Mouse (Mus musculus) liver, adult (tissue): ENCODE data around the gene Cdk11b.

Source experiments
- GATA4 ChIP-seq: IDR thresholded peaks from 2 replicates; pipeline ENCODE4 v1.6.1; 2014; ENCODE audit warnings: mild to moderate bottlenecking, low read length; ENCODE audit not compliant: insufficient replicate concordance

The Cdk11b gene

DNA sequence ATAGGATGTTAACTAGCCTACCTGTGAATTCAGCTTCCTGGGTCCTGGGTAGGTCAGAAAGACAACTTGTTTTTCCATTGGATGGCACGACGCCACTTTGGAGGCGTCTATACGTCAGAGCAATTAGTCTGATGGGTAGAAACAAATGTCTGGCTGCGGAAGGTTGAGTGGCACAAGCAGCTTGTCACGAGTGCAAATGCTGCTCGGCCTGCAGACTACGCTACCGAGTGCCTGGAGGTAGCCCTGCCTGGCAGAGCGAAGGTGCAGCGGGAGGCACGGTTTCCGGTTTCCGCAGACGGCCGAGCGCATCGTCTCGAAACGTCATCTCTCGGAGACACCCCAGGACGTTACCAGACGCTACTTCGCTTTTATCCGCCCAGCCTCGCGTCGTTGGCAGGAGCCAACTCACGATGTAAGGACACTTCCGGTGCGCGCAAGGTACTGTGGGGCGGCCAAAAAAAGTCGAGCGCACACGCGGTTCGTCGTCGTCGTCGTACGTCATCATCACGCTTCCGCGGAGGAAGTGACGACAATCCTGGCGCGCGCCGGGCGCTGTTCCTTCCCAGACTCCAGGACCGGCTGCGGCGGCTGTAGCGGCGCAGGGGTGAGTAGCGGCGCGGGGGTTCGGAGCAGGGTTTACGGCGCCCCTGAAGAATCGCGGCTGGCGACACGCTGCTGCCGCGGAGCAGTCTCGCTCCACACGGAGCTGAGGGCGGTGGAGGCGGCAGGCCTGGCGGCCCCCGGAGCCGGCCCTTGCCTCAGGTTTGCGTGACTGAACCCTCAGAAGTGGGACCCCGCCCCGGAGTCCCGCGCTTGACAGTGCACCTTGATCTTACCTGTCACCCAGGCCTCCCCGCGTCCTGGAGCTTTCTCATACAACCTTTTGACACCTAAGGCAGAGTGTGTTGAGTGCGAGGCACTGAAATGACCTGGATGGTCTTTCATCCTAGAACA, at the start of gene Cdk11b:
Cdk11b (plus strand) TSS at position 517 of the 954 bp plus-strand sequence.
- TF ChIP-seq GATA4: peak; percentile 71; the same call in 1 of the 2 replicates

DNA sequence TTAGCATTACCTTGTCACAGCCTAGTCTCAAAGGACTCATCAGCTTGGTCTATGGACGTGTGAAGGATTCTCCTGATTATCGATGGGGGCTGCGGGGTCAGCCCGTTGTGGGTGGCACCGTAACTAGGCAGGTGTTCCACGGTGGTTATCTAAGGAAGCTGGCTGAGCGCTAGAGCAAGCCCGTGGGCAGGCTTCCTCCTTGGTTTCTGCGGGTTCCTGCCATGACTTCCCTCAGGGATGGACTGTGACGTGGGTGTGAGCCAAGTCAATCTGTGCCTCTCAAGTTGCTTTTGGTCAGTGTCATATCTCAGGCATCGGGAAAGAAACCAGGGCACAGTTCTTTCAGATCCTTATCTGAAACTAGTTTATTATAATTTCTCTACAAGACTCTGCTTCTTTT, 49.7 kb upstream of the Cdk11b start:
- no peak; the same call in 1 of the 2 replicates for TF ChIP-seq GATA4

DNA sequence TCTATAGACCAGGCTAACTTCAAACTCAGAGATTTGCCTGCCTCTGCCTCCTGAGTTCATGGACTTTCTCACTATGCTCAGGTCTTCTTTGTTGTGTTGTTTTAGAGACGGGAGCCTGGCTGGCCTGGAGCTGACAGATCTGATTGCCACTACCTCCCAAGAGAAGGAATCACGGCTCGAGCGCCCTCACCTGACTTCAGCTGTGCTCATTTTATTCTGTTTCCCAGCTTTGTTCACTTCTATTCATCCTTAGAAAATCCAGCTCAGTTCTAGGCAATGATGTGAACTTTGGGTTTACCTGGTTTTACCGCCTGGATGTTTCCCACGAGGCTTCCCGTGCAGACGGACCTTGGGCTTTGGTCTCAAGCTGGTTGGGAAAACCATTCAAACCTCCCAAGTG, 49.1 kb upstream of the Cdk11b start:
- no peak for TF ChIP-seq GATA4

DNA sequence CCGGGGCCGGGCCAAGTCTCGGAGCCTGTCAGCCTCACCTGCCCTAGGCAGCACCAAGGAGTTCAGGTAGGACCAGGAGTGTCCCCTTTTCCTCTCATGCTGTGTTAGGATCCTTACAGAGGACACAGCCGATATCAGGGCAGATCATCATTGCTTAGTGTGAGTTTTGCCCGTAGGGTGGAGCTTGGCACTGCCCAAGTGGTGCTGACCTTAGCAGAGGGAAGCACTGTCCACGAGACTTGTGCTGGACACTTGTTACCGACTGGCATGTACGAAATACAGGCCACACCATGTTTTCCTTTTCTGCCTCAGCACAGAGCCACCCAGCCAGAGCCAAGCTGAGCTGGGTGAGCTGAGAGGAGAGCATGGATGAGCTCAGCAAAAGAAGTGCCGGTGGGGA, 47.5 kb upstream of the Cdk11b start:
- no peak; the same call in 1 of the 2 replicates for TF ChIP-seq GATA4

DNA sequence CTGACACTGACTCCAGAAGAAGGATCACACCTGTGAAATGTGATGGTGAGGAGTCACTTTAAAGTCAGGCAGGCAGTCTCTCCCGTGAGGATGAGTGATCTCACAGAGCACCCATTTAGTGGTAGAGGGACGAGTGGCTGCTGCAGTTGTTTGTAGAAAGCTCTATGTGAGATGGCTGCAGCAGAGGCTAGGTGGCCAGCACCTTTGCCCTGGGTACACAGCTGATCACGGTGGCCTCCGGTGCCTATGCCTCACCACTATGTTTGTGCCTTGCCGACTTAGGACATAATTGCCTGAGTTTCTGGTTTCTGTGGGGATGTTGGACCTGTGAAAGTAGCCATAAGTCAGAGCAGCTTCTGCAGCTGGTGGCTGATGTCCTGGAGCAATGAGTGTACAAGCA, 46.9 kb upstream of the Cdk11b start:
- no peak for TF ChIP-seq GATA4

DNA sequence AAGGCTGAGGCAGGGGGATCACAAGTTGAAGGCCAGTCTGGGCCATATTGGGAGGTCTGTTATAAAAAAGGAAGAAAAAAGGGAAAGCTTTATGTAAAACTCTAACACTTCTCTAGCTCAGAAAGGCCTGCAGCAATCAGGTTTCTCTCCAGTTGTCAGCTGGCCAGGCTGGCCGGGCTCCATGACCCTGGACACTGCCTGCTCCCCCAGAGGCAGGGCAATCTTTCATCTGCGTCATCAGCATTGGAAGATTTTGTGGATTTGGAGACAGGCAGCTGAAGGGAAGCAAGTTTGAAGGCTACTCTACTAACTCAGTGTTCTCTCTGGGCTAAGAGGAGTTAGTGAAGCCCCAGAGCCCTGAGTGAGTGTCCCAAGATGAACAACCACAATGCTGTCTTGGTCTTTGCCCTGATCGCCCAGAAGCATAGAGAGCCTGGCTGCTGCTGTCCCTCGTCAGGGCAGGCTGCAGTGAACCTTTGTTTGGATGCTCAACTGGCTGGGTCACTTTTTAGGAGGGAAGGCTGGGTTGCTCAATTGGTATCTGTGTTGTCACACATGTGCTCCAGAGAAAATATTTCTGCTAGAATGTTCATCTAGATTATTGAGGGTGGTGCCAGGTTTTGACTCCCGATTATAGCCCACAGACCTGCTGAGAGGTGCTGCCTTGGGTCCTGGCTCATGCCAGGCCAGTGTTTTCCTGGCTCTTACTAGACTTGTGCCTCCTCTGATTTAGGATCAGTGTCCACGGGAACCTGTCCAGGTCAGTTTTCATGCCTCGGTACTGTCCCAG, 46.1 kb upstream of the Cdk11b start:
- TF ChIP-seq GATA4: no peak

DNA sequence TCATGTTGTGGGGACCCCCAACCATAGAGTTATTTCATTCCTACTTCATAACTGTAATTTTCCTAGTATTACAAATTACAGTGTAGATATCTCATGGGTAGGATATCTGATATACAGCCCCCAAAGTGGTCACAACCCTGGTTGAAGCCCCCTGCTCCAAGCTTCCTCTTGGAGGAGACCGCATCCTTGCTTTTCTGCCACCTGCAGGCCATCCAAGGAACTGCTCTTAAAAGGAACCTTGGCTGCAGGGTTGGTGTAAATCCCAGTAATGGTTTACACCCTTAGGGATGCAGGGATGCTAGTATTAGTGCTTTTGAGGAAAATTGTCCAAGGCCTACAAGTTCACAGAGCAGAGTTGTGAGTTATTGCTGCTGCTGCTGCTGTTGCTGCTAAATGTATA, 44.2 kb upstream of the Cdk11b start:
- TF ChIP-seq GATA4: no peak

DNA sequence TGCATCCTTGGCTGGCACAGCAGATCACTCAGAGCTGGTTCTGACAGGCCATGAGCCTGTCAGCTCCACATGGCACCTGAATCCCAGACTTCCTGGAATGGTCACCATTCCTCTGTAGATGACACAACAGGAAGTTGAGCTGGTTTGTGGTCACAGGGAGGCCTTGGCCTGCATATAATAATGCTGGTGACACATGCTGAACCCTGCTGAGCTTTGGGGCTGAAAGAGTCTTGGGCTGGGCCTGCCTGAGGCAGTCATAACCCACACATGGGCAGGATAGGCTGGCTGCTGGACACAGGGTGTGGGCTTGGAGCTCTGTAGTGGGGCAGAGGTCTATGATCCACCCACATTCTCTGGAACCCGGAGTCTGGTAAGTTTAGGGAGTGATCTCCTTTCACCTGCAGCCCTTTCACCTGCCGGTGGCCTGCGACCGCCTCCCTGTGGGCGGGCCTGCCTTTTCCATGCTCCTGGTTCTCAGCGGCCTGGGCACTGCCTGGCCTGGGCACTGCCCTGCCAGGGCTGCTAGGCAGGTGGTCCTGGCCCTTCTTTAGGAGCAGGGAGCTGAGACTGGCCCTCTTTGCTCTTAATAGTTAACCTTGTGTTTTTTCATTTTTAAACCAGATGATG, 42.3 kb upstream of the Cdk11b start:
- TF ChIP-seq GATA4: no peak

DNA sequence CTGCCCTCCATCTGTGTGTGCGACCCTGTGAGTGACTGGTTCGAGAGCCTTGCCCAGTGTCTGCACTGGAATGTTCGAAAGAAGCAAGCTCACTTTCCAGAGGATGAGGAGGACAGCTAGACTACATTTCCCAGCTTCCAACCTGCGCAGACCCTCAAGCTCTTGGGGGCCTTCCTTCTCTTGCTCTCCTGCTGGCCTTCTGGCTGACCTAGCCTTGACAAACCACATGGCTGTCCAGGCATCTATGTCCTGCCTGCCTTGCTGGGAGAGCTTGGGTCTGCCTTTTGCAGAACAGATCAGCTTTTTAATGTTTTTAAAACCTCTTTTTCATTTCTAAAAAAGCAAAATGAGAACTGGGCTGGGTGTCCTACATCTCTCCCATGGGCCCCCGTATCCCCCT, 35.3 kb upstream of the Cdk11b start:
- no peak for TF ChIP-seq GATA4

DNA sequence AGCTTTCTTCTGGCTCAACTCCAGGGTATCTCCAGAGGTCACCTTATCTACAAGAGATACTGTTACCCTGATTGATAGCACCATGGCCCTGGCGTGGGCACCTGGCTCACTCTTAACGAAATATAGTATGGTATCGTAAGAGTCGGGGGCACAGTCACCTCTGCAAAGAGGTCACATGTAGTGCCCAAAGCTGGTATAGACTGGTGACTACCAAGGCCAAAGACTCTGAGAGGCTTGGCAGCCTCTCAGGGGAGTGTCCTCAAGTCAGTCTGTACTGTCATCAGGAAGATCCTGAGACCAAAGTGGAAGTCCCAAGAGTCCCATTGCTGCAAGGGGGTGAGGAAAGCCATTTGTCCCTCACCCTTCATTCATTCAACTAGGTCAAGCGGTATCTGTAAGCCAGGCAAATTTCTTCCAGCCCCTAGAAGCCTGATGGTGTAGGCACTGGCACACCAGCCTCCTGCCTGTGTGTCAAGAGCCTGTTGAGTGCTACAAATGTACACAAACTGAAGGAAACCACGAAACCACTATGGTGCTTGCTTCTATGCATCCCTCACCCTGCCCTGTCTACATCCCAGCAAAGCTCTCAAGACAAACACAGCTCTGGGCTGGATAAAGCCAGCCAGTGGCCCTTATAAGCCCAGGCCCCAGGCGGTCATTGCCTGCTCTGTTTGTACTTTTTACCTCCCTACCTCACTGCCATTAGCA, 33.5 kb upstream of the Cdk11b start:
- TF ChIP-seq GATA4: no peak

DNA sequence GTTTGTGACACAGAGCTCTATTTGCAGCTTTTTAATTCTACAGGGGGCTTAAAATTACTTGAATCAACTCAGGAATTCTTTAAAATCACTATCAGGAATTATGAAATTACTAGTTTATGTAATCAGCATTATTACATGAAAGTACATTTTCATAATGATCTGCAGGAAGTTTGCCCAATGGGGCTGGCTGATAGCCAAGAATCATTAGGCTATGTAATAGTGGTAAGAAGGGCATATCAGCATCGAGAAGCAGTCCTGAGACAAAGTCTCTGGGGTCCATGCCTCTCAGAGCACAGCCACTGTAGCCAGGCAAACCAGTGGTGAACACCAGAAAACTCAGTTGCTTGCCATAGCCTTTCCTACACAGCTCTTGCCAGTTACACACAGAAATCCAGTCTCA, 30.9 kb upstream of the Cdk11b start:
- TF ChIP-seq GATA4: no peak

DNA sequence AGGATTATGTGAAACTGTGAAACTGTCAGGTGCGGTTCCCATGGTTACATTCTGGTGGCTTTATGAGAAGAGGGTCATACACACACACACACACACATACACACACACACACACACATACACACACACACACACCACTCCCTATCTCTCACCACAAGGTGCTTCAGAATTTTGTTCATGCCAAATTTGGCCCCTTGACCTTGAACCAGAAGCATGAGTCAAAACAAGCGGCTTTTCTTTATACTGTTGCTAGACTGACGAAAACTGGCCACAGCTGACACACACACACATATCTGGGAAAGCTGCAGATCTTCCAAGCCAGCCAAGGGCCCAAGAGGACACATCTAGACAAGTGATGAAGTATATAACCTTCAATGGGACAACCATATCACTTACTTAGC, 28.9 kb upstream of the Cdk11b start:
- TF ChIP-seq GATA4: no peak

DNA sequence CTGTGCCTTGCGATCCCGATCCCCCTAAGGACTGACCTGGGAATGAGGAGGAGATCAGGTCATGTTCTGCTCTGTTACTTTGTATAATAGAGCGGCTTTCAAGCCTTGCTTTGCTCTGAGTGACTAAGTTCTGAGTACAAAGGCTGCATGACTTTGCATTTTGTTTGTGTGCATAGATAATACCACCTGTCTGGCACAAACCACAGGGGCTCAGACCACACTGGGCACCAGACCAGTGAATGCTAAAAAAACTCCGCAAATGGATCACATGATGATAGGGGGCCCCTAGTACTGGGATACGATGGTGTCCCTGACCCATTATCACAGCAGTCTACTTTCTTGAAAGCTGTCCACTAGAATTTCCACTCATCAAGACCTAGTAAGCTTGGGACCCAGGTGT, 28.0 kb upstream of the Cdk11b start:
- no peak for TF ChIP-seq GATA4

DNA sequence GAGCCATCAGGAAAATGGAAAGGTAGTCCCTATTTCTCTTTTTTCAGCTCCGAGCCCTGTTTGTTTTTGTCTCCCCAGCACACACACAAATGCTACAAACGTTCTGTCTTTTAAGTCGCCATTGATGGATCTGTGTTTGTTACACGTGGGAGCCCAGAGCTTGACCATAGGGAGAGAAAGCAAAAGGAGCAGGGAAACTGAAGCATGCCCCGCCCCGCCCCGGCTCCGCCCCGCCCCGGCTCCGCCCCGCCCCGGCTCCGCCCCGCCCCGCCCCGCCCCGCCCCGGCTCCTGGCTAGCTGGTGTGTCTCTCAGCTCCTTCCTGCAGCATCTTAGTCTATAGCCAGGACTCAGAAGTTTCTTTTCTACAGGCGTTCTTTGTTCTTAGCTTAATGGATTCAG, 26.1 kb upstream of the Cdk11b start:
- TF ChIP-seq GATA4: no peak
